Mouse (Mus musculus) olfactory bulb, adult 2 months (tissue): ENCODE results near the gene Vrtn.

Experiments used
- CTCF ChIP-seq: fragments of 200-500 bp; IDR thresholded peaks from 2 replicates; pipeline ENCODE4 v1.5.1; 2012; ENCODE audit warnings: low read depth, mild to moderate bottlenecking, low read length, moderate library complexity; ENCODE audit not compliant: insufficient read depth
- POLR2A ChIP-seq: fragments of 200-500 bp; IDR thresholded peaks from 2 replicates; pipeline ENCODE4 v1.6.1; 2012; ENCODE audit warnings: mild to moderate bottlenecking, low read depth, low read length, moderate library complexity; ENCODE audit not compliant: insufficient read depth

GRCm38 (mm10) chr12:84625116-84625515 is 15.7 kb upstream of the Vrtn start:
- no peak for TF ChIP-seq POLR2A
- no peak for TF ChIP-seq CTCF
